Mouse (Mus musculus): ENCODE data around the gene Itprid2.

Gene Itprid2

DNA sequence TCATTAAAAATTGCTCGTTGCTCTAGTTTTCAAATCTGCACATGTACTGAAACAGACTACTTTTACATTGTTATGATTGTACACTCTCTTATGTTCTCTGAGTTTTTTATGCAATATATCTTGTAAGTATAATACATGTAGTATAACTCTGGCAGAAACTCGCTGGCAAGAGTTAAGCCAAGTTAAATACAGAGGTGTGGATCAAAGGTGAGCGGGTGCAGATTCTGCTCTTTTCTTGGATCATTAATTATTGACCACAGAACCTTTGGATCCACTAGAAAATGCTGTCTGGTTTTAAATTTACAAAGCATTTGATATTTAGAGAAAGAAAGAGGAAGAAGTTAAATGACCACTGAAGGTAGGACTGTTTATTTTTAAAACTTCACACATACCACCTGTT, 16.5 kb downstream of the Itprid2 start:
- DNase-seq = no peak

- DNase-seq = no peak
Measured at GRCm38 (mm10) chr2:79652502-79652901, 17.4 kb downstream of the Itprid2 start.

DNA sequence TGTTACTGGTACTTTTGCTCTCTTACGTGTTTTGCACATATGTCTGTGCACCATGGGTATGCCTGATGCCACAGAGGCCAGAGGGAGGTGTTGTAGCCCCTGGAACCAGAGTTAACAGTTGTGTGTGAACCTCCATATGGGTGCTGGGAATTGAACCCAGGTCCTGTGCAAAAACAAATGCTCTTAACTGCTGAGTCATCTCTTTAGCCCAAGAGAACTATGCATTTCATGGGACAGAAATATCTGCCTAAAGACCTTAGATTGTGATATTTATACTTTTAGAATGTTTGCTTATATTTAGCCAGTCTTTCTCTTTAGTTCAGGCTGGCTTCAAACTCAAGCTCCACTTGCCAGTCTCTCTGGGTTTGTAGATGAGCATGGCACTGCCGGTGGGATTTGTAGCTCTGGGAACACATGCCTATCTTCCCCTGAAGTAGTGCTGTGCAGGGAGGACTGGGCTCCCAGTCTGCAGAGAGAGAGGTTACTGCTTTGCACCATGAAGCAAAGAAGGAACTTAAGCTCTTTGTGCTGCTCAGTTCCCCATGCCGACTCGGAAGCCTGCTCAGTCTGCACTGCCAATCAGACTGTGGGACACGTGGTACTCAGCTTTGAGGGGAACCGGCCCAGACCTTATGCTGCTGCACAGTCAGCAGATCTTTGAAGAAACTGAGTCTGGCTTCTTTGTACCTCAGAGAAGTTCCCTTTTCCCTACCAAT, 18.1 kb downstream of the Itprid2 start:
- DNase-seq = no peak

DNA sequence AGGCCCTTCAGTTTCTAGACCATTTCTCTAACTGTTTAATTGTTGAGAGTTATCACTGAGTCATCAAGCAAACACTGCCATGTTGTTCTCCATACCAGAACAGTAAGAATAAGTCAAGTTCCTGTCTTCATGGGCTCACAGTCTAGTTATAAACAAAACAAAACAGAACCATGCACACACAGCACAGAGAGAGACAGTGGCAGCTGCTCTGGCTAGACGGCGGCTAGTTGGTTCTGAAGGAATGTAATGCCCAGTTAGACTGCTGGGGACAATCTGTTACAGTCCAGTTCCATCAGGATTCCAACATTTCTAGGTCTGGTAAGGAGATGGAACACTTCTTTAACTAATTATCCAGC, 18.6 kb downstream of the Itprid2 start:
- no peak for DNase-seq

DNA sequence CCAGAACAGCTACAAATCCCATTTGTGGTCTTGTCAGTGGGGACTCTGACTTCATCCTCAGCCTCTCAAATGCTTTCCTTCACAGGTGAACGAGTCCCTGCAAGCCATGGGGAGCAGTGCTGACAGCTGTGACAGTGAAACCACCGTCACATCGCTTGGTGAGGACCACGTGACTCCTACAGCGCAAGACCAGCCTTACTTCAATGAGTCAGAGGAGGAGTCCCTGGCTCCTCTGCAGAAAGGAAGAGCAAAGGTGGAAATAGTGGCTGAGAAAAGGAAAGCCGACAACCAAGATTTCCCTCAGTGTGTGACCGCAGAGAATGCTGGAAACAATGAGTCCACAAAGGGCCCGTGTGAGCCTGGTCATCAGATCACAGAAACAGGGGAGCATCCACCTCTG, 21.9 kb downstream of the Itprid2 start:
- DNase-seq = no peak

GRCm38 (mm10) chr2:79660417-79661185, 25.4 kb downstream of the Itprid2 start:
- DNase-seq = no peak

DNA sequence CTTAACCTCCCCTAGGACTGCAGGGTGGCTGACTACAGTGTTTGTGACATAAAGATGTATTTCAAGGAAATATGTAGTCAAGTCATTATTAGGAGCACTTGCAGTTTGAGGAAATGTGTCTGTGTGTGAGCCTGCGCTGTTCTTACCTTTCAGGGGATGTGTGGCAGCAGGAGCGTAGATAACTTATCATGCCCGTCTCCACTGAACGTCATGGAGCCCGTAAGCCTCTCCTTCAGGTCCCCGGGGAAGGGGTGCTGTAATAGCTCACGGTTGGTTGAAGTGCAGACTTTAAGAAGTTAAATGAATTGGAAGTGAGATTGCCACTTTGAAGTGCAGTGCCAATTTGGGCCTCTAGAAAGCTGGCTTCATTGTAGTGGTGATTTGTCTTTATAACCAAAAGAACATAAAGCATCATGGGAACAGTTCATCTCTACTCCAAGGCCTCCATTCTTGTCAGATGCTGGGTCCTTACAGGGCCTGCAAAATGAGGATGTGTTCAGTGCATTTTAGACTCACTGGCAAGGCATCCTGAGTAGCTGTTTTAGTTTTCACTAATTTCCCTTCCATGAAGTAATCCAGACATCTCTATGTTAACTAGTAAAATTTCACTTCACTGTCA, 26.4 kb downstream of the Itprid2 start:
- no peak for DNase-seq

DNA sequence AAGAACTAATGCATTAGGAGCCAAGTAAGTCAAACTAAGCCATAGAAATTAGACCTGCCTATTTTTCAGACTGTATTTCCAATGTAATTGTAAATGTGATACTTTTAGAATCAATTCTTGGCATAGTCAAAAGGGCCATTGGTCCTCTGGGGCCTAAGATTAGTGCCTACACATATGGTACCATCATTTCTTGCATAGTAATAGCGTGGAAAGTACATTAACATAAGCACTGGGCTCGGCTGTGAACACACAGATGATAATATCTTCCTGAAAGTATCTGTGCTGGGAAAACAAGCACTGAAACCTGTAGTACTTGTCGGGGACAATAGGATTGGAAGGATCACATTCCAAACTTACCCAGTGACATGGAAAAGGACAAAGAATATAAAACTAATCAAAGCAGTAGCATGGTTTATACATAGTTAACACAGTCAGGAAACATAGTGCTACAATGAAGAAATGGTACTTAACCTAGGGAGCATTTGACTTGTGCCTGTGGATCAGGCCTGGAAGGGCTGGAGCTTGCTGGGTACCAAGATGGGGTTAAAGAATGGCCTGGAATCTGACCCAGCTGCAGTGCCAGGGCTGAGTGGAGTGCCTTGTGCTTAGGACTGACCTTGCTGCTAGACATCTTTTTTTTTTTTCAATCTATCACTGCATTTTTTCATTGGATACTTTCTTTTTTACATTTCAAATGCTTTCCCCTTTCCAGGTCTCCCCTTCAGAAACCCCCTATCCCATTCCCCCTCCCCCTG, 29.6 kb downstream of the Itprid2 start:
- DNase-seq = no peak

DNA sequence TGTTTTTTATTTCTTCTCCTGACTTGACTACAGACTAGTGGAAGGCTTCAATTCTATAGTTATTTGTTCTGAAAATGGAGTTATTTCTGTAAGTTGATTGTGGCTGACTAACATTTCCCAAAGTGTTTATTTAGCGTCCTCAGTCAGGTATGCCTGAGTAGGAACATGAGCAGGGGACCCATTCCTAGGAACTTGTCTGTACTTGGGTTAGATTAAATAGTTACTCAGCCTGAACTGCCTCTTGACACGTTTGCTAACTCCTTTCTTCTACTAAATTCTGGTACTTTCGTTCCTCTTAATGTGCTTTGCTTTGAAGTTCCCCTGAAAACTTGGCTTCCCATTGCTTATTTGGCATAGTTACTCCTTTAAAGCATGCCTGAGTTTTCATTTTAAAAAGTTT, 30.3 kb downstream of the Itprid2 start:
- peak in 1 of 2 experiments; percentile 16 for DNase-seq

GRCm38 (mm10) chr2:79675266-79675665, 40.1 kb downstream of the Itprid2 start:
- no peak for DNase-seq

DNA sequence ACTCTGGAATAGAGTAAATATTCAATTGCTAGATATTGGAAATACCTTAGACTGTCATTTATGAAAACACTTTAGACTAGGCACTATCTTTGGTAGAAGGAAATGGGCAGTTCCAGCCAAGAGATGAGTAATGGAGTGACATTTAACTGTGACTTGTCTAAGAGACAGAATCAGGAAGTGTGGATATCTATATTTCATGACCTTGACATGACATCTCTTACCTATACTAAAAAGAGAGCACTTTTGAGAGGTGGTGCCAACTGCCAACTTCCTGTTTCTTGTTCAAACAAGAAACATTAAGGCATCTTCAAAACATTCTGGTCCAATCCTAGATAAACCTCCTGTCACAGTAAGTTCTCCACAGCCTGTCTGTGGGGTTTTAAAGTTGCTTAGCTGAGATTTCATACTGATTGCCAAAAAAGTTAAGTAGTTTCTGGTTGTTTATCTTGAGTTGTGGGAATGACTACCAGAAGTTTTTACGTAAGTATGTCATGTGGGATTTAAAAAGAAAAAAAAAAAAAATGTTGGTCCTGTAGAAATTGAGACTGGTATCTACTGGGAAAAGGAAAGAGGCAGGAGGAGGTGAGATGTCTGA, 42.6 kb downstream of the Itprid2 start:
- no peak for DNase-seq

GRCm38 (mm10) chr2:79681672-79682071, 46.5 kb downstream of the Itprid2 start:
- no peak for DNase-seq

DNA sequence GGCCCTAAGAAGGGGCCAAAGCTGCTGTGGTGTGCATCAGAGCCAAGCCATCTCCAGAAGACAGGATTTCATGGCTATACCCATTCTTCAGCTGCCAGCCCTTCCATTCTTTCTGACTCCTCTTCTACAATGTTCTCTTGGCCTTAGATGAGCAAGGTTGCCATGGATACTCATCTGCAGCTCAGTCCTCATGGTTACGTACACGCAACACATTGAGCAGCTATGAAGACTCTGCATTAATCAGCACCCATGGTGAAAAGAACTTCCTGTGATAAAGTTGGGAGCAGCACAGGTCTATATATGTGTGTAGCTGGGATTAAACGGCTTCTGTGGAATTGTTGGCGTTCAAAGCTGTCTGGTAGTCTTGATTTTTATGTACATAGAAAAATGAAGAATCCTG, 48.1 kb downstream of the Itprid2 start:
- no peak for DNase-seq

DNA sequence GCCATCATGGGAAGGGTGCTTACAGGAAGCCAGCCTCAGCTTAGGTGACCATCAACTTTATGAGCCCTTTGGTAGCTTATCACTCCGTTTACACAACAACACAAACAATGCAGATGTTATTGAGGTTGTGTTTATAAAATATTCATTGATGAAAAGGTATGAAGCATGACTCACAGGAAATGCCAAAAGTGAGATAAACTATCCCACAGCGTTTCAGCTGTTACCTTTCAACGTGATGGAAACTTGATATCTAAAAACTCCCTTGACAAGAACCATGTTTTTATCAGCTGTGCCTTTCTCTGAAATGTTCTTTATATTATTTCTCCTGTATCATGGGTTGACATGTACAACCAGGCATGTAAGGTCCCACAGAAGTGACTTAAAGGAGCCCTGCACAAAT, 55.7 kb downstream of the Itprid2 start:
- no peak for DNase-seq

DNA sequence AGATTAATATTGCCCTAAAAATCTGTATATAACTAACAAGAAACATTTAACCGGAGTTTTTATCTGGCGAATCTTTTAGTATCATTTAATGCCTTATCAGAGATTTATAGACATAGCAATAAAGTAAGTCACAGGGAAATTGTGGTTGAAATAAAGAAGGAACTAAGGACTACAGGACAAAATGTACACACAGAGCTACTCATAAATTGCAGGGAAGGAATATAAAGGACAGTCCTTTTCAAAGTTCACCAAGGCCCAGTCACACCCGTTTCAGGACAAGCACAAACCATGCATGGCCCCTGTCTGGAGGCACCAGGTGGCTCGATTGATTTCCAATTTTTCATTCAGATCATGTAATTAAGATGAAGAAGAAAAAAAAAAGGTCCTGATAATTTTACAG, 60.0 kb downstream of the Itprid2 start:
- no peak for DNase-seq

GRCm38 (mm10) chr2:79695939-79696338, 60.8 kb downstream of the Itprid2 start:
- DNase-seq = peak; percentile 10 to 20

GRCm38 (mm10) chr2:79696478-79697230, 61.5 kb downstream of the Itprid2 start:
- peak; percentile 7 to 23 for DNase-seq

- DNase-seq = peak in 1 of 2 experiments; percentile 4
Measured at GRCm38 (mm10) chr2:79698166-79698565, 63.0 kb downstream of the Itprid2 start.

DNA sequence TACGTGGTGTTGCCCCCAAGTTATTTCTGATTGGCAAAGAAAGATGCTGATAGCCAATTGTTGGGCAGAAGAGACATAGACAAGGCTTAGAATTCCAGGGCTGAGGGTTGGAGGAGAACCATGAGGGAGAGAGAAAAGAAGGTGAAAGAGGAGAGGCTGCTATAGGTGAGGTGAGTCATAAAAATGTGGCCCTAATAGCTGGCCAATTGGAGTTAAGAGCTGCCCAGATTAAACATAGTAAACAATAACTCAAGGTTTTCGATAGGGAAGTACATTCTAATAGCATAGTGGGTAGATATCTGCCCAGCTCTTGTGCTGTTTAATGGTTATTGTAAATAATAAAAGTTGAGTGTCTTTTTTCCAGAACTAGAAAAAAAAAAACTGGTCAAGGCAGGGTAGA, 69.6 kb downstream of the Itprid2 start:
- no peak for DNase-seq

DNA sequence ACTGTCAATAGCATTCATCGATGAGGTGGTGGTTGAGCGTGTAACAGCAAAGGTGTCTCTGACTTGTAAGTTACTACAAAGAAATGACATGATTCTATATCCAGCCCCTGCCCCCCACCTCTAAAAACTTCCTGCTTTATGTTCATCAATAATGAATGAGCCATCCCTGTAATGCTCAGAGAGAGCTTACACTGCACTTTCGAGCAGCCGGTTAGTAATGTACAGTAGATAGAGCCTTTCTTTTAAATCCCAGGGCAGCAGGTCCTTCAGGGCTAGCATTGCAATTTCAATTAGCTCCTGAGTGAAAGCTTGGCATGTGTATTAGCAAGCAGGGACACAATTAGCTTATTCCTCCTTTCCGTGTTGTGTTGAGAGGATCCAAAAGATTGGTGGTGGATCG, 72.4 kb downstream of the Itprid2 start, which contains the start of gene Ppp1r1c:
Ppp1r1c (plus strand) TSS at position 206 of the 400 bp plus-strand sequence.
- DNase-seq = no peak

DNA sequence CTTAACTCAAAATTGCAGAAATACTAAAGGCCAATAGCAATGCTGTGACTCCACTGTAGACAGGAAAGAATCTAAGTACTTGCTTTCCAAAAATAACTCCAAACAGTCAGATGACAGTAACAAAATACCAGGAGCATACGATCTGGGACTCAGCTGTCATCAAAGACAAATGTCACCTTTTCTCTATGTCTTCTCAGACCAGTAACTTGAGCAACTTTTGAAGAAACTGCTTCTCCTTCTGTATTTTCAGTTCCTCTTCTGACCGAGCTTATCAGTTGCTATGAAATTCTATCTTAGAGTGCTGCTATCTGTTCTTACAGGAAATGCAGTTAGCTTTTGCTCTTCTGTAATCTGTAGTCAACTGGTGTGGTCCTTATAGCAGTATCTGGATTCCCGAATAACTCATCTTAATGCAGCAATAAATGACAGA, 78.5 kb downstream of the Itprid2 start:
- DNase-seq = no peak

GRCm38 (mm10) chr2:79714745-79715144, 79.6 kb downstream of the Itprid2 start:
- no peak for DNase-seq

Measured in lung, adult 18-20 months (tissue).